ENCODE assay signal across 8 mouse cellular contexts in genomic region chr10:49782741-49783691, GRCm38 (mm10). TPM values are rescaled to one million over a fixed set of nuclear protein-coding genes. Genes with fewer than 3 reads are reported as not detected.
A peak's percentile ranks its signal among the peaks of the same experiment; 100 is the strongest.
DNase-seq lines count a peak whose midpoint lies in the region; ATAC-seq and TF ChIP-seq lines count a peak whose summit lies in the region.

No protein-coding gene starts in this region.

- peaks cover 25% of the 10 kb centered on the region for H3K27me3 ChIP-seq in lung, embryonic 14.5 days (ENCODE audit: insufficient read depth, low read length)
- H3K27me3 ChIP-seq in heart, embryonic 14.5 days (ENCODE audit: control insufficient read depth, insufficient read depth, low read length): peaks cover 10% of the 10 kb centered on the region

- H3K4me2 ChIP-seq in lung, embryonic 14.5 days: peak overlapping the region; percentile 72
- peak overlapping the region; percentile 86 for H3K4me2 ChIP-seq in heart, embryonic 14.5 days (ENCODE audit: low read length)

- DNase-seq in lung, embryonic 14.5 days: peak; percentile 46
- no peak for DNase-seq in lung, postnatal 25 days (ENCODE audit: low spot score)
- DNase-seq in embryo, embryonic 10 days (ENCODE audit: low spot score): peak; percentile 56
- DNase-seq in left cerebral cortex, postnatal 36 days (ENCODE audit: low spot score in 2 of 2): peak; percentile 64 to 67
- DNase-seq in neural tube, embryonic 10.5 days (ENCODE audit: extremely low spot score, low spot score): peak; percentile 70
- no peak for DNase-seq in spleen, postnatal 10 days (ENCODE audit: low spot score in 2 of 2)

- no peaks in the 10 kb centered on the region for H3K4me1 ChIP-seq in lung, embryonic 14.5 days (ENCODE audit: insufficient read depth)
- no peaks in the 10 kb centered on the region; a peak in 1 of 4 replicates for H3K4me1 ChIP-seq in heart, embryonic 14.5 days (ENCODE audit: control insufficient read depth in 2 of 2, insufficient read depth in 2 of 2, low read length in 2 of 2)

- H3K4me3 ChIP-seq in lung, embryonic 14.5 days (ENCODE audit: low read depth, low read length): peak overlapping the region; percentile 40
- H3K4me3 ChIP-seq in heart, embryonic 14.5 days (ENCODE audit: control insufficient read depth in 1 of 2, insufficient read depth in 1 of 2, low read depth in 1 of 2, low read length in 2 of 2): peak overlapping the region; percentile 44 to 56

- H3K9ac ChIP-seq in lung, embryonic 14.5 days: peak overlapping the region; percentile 11; the same call in 1 of the 2 replicates
- peak overlapping the region; percentile 35; the same call in 1 of the 2 replicates for H3K9ac ChIP-seq in heart, embryonic 14.5 days (ENCODE audit: low read length)

- no peaks in the 10 kb centered on the region for H3K36me3 ChIP-seq in lung, embryonic 14.5 days (ENCODE audit: insufficient read depth)
- no peaks in the 10 kb centered on the region for H3K36me3 ChIP-seq in heart, embryonic 14.5 days (ENCODE audit: control insufficient read depth, insufficient read depth, low read length)

- under 1% methylated on average over 44 of the region's 44 CpGs for WGBS in lung, embryonic 14.5 days
- 1% methylated on average over 44 of the region's 44 CpGs for WGBS in heart, embryonic 14.5 days

- no peak for TF ChIP-seq CTCF in lung, embryonic 14.5 days (IDR thresholded peaks at IDR 0.05; ENCODE audit: low read depth)

- H3K9me3 ChIP-seq in lung, embryonic 14.5 days (ENCODE audit: low read depth, low read length): no peaks in the 10 kb centered on the region
- H3K9me3 ChIP-seq in heart, embryonic 14.5 days (ENCODE audit: control insufficient read depth, low read length): no peaks in the 10 kb centered on the region

- ATAC-seq in lung, embryonic 14.5 days (ENCODE audit: insufficient read depth): peak; percentile 77
- ATAC-seq in heart, embryonic 14.5 days (ENCODE audit: insufficient number of reproducible peaks, insufficient read depth, low FRiP score, low read depth): no peak
- ATAC-seq in erythroid progenitor cell, adult 5-6 weeks (replicated peaks; ENCODE audit: low FRiP score, poor library complexity, severe bottlenecking): no peak

- no peak overlapping the region for H3K27ac ChIP-seq in lung, embryonic 14.5 days (ENCODE audit: low read depth)
- no peak overlapping the region for H3K27ac ChIP-seq in heart, embryonic 14.5 days (replicated peaks in 1 of 2; ENCODE audit: control insufficient read depth in 1 of 2, insufficient read depth in 1 of 2, low read depth in 2 of 2, low read length in 2 of 2)

- intact Hi-C loops in left cerebral cortex, postnatal 36 days (cut with DNase I): loop anchor here (10.0 kb wide), 1 partner anchor 412 kb away; no protein-coding TSS in a partner anchor

RNA-seq across cellular contexts. Expression of gene Grik2, which starts 5.5 kb away (rescaled TPM):
- 0.73 and 0.74 TPM in 2 replicates for polyA plus RNA-seq in lung, embryonic 14.5 days (2014; fragmentation: Nextera tagmentation; extraction: Ambion mirVana)
- polyA plus RNA-seq in heart, embryonic 14.5 days (2014; fragmentation: Nextera tagmentation; extraction: Ambion mirVana): 1.5 and 1.9 TPM in 2 replicates
- total RNA-seq in left cerebral cortex, postnatal 36 days (2021): 10 to 100 TPM; 57.3 to 76.4 TPM
- total RNA-seq in erythroid progenitor cell, adult 5-6 weeks (2015; ENCODE audit: low replicate concordance): not detected in 2 replicates
- total RNA-seq in erythroid progenitor cell, adult 5-6 weeks (2017; ENCODE audit: low replicate concordance): not detected in 2 replicates

Comparison
In these comparisons a context has a peak if more than half of its experiments do, and no peak if none do; other contexts are left out.
1. DNase-seq: peak in lung, embryonic 14.5 days (single experiment), embryo, embryonic 10 days (single experiment), left cerebral cortex, postnatal 36 days (2 of 2) and neural tube, embryonic 10.5 days (single experiment); none in lung, postnatal 25 days (single experiment) and spleen, postnatal 10 days (0 of 2).
2. RNA of gene Grik2, which starts 5.5 kb away (total RNA-seq): 57.3 to 76.4 TPM in left cerebral cortex, postnatal 36 days; not detected in erythroid progenitor cell, adult 5-6 weeks; every median in the first group is over 10 times any median in the second.